Mouse (Mus musculus): Measurements from ENCODE around the gene Ttyh1.
"Not testable (repeated sequence)": the region's sequence is repeated elsewhere in the genome, so short reads cannot be mapped to it uniquely, and the experiment has no call there.

The Ttyh1 gene

DNA sequence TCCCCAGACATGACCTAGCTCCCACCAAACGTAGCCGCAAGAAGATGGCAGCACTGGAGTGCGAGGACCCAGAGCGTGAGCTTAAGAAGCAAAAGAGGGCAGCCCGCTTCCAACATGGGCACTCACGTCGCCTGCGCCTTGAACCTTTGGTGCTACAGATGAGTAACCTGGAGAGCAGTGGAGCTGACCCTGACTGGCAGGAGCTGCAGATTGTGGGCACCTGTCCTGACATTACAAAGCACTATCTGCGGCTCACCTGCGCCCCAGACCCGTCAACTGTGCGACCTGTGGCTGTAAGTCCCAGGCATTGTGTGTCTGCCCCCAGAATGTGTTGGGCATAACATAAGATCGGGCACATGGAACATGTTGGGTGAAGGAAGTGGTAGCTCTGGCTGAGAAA lies 24.8 kb downstream of the Ttyh1 start:
- no peak for DNase-seq (ENCODE audit: low read depth)

DNA sequence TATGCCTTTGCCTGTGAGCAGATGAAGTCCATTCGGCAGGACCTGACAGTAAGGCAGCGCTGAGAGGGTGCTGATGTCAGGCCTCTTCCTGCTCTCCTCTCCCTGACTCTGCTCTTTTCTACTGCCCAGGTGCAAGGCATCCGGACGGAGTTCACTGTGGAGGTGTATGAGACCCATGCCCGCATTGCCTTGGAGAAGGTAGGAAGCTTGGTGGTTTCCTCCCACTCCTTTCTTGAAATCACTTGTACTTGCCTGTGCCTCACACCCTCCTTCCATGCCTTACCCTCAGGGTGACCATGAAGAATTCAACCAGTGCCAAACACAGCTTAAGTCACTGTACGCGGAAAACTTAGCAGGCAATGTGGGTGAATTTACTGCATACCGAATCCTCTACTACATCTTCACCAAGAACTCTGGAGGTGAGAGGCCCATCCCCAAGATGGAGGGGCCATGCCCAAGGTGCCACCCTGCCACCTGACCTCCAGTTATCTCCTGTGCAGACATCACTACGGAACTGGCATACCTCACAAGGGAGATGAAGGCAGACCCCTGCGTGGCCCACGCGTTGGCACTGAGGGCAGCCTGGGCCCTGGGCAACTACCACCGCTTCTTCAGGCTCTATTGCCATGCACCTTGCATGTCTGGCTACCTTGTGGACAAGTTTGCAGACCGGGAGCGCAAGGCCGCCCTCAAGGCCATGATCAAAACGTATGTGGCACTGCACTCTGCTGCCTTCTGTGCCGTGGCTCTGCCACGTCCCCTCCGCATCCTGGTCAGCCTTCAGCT lies 25.8 kb downstream of the Ttyh1 start:
- no peak for DNase-seq (ENCODE audit: low read depth)

- DNase-seq (ENCODE audit: low read depth), result peak; percentile 42
Measured at GRCm38 (mm10) chr7:4145552-4146190, 26.5 kb downstream of the Ttyh1 start.

GRCm38 (mm10) chr7:4146241-4147180 lies 27.3 kb downstream of the Ttyh1 start:
- no peak for DNase-seq (ENCODE audit: low read depth)

DNA sequence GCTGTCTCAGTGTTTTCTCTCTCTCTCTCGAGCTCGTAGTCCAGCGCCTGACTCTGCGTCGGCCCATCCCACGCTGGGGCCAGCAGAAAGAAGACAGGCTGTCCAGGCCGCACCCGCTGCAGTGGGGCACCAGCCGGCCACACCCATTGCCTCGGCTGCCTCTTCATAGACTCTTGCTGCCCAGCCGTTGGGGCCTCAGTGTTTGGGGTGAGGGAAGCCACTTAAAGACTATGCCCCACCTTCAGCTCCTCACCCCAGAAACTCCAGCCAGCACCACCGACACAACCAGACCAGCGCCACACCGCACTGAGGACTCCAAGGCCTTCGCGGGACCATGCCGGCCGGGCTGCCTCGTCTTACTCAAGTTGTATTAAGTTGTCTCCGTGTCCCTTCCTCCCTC lies 28.2 kb downstream of the Ttyh1 start:
- no peak for DNase-seq (ENCODE audit: low read depth)

GRCm38 (mm10) chr7:4147836-4148235 lies 28.6 kb downstream of the Ttyh1 start:
- DNase-seq (ENCODE audit: low read depth), result no peak

GRCm38 (mm10) chr7:4148341-4149208 lies 29.4 kb downstream of the Ttyh1 start:
- no peak for DNase-seq (ENCODE audit: low read depth)

DNA sequence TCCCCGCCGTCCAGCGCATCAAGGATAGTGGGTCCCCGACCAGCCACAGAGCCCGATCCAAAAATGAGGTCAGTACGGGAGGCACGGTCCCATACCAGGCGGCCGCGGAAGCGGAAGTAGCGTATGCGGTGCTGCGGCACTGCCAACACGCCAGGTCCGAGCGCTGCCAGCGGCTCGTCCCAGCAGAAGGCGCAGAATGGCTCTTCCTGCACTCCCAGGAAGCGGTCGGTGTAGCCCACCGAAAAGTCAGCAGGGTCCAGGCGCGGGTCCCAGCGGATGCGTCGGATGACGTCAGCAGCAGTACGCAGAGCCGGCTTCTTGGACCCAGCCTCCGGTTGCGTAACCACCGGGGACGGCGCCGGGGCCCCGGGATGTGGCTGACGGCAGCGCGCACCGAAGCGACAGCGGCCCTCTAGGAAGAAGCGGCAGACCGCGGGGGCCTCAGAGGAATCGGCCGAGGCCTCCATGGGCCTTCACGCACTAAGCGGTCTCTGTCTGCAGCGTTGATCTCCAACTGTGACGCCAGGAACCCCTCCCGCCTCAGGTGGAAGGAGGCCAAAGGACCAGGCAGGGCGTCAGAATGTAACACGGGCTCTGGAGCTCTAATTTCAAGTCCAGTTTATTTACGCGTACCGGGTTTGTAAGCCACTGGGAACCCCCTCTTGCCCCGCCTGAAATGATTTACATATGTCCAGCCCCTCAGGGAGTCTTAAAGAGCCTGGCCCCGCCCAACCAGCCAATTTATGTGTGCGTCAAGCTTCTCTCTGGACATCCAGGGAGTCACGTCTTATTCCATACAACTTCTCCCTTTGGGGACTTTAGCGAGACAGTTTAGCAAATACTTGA lies 30.2 kb downstream of the Ttyh1 start:
- DNase-seq (ENCODE audit: low read depth), result peak; percentile 85

DNA sequence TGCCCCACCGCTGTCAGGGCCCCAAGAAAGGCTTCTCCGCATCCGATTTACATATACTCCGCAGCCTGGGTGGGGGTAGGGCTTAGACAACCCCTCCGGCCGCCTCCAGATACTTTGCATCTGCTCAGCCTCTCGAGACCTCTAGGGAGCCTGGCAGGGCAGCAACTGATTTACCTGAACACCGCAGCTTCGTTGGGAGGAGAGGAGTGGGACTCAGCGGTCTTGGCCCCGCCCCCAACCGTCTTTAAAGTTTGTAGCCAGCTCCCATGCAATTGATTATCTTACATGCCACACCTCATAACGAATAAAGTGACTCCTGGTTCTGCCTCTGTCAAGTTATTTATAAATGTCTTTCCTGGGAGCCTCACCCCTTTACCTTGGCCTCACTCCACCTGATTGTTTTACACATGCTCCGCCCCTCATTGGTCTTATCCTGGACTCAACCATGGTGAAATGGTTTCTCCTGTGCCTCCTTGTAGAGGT lies 30.9 kb downstream of the Ttyh1 start, which contains the start of gene Leng9:
Leng9 (minus strand) TSS at position 316 of the 483 bp plus-strand sequence.
- peak; percentile 62 for DNase-seq (ENCODE audit: low read depth)

GRCm38 (mm10) chr7:4150811-4151221 lies 31.6 kb downstream of the Ttyh1 start:
- peak; percentile 46 for DNase-seq (ENCODE audit: low read depth)

DNA sequence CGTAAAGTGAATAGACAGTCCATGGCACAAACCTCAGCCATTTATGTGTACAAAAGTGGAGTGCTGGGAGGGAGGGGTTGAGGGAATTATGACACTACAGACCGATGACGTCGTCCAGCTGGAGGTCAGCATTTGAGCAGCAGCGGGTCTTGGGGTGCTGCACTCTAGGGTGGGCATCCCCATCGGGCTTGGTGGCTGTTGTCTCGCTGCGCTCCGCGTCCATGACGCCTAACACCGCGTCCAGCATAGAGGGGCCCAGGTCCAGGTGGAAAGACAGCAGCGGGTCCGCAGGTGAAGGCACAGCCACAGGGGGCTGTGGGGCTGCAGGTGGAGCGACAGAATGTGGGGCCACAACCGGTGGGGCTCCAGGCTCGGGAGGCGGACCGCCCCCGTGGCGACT lies 32.0 kb downstream of the Ttyh1 start:
- no peak for DNase-seq (ENCODE audit: low read depth)

DNA sequence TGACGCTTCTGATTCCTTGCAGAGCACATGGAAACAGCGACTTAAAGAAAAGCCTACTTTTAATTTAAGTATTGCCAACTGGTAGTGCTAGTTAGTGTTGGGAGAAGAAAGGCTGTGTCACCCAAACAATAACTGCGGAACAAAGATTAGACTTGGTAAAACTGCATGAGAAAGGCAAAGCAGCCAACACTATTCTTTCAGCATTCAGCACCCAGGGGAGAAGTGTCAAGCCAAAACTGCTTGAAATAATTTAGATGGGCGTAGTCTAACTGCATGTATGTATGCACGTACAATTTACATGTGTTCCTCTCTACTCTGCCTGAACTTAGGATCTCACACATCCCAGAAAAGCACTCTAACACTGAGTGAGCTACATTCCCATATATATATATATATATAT lies 35.1 kb downstream of the Ttyh1 start:
- no peak for DNase-seq (ENCODE audit: low read depth)

DNA sequence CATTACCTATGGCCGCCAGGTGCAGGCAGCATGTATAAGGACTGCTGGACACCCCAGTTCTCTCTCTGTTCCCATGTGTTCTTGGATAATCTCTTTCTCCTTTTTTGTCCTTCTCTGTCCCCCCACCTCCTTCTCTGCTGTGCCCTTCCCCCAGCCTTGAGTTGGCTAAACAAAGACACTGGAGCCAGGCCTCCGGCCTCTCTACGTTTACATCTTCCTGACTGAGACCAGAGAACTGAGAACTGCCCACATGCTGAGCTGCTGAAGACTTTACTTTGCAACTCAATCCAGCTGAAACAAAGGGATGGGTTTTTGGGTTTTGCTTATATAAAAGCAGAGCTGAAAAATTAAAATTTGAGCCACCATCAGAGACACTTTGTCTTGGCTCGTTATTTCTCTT lies 35.8 kb downstream of the Ttyh1 start:
- no peak for DNase-seq (ENCODE audit: low read depth)

GRCm38 (mm10) chr7:4161596-4161995 lies 42.4 kb downstream of the Ttyh1 start:
- not testable (repeated sequence) for DNase-seq (ENCODE audit: low read depth)

DNA sequence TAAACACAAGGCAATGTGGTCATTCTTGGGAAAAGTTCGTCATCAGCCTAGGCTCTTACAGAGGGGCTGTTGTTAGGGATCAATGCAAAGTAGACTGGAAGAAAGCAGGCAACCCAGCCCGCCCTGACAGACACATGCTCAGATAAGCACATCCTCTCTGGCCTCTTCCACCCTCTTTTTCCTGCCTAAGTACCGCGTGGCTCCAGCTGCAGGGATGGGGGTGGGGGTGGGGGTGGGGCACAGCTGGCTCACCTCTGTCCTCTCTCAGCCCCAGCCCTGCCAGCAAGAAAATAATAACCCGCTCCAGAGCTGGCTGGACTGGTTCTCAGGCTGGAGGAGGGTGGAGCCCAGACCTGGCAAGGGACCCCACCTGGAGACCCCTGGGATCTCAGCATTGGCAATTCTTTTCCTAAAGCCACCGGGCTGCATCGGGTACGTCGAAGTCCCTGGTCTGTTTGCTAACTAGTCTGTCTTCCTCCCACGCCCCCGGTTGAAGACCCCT lies 44.4 kb downstream of the Ttyh1 start:
- no peak for DNase-seq (ENCODE audit: low read depth)

GRCm38 (mm10) chr7:4164090-4164910 lies 45.1 kb downstream of the Ttyh1 start, which contains the start of gene Cdc42ep5:
Gene Cdc42ep5 (minus strand): TSS chr7:4164860.
- DNase-seq (ENCODE audit: low read depth), result no peak

DNA sequence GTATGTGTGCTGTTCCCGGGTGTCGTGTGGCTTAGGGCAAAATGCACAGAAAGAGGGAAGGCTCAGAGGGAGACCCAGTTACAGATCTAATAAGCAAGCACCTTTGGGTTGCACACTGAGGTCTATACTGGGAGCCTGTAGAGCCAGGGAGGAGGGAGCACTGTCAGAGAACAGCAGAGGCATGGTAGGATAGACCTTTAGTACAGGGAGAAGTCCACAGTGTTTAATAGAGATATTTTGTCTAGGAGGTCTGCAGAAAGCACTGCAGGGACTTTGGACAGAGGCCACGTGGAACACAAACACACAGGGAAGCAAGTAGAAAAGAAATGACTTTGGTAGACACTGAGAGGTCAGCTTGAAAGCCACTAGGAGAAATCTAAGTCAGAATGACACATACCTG lies 46.1 kb downstream of the Ttyh1 start:
- no peak for DNase-seq (ENCODE audit: low read depth)

DNA sequence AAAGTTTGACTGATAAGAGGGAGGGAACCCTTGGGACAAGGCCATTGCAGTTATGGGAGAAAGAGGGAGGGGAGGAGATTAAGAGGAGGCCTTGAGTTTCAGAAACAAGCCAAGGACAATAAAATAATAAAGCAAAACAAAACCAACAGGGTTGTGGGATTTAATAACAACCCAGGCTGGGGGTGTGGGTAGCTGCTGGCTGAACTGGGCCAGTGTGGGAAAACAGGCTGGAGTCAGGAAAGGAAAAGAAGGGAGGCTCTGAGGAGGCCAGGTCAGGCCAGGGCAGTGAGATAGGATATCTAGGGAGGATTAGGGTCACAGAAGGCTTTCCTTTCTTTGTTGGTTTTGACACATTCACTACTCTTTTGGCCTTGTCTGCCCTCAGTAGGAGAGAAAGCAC lies 47.9 kb downstream of the Ttyh1 start:
- no peak for DNase-seq (ENCODE audit: low read depth)
